Mouse (Mus musculus) B cell, adult 2 months (primary cell): ENCODE data around the gene Uvrag.

ENCODE experiments used
- DNase-seq, 2 experiments: peaks; one replicate each; pipeline ENCODE4 v3.0.0; 2022

Uvrag gene

GRCm38 (mm10) chr7:99140984-99141918, at the start of gene Uvrag:
Gene Uvrag, minus strand, starts transcription at chr7:99141141.
- DNase-seq: peak; percentile 97 to 99

- no peak for DNase-seq
Observed at GRCm38 (mm10) chr7:99189885-99190284, 48.9 kb upstream of the Uvrag start.

DNA sequence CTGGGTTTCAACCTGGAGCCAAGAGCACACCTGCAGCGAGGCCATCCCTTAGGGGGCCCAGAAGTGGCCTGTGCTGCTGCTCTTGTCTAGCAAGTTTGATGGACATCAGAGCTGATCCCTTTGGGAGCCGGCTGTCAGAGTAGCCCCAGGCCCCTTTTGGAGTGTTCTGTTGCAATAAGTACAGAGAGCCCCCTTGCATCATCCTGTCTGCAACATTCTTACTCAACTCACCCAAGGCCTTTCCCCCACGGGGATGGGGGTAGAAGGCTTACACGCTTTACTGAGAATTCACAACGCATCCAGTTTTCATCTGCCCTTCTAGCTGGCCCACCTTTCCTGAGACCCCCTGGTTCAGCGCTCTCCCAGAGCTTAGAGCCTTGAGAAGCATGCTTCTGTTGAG, 47.7 kb upstream of the Uvrag start:
- DNase-seq: no peak

DNA sequence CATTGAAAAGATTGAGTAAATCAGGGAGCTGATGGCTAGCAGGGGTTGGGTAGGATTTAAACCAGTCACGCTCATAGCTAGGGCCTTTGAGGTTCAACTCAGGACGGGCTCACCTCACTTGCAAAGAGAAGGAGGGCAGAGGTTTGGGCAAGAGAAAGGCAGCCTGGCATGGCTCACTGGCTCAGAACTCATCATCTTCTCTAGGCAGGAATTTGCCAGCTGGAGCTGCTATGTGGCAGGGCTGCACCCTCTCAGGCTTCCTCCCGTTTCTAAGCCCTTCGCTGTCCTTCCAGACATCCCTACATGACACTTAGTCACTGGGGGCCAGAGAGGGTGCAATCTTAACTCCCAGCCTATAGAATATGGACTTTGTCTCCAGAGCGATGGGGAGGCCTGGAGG, 46.5 kb upstream of the Uvrag start:
- no peak for DNase-seq

DNA sequence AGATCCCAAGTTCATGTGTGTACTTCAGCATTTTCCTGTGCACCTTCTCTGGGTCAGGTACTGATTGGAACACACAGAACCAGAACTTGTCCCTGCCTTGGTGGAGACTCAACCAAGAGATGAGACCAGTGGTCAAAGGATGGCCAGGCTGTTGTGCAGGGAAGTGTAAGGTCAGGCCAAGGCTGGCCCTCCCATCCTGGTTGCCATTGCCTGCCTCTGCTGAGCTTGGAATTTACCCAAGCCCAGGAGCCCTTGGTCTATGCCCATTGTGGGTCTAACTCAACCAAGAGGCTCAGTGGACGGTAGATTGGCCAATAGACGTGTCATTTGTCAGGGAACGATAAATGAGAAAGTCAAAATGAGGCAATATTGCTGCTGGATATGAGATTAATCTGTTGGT, 44.5 kb upstream of the Uvrag start:
- no peak for DNase-seq

GRCm38 (mm10) chr7:99183751-99184150, 42.8 kb upstream of the Uvrag start:
- peak; percentile 46 to 51 for DNase-seq

DNA sequence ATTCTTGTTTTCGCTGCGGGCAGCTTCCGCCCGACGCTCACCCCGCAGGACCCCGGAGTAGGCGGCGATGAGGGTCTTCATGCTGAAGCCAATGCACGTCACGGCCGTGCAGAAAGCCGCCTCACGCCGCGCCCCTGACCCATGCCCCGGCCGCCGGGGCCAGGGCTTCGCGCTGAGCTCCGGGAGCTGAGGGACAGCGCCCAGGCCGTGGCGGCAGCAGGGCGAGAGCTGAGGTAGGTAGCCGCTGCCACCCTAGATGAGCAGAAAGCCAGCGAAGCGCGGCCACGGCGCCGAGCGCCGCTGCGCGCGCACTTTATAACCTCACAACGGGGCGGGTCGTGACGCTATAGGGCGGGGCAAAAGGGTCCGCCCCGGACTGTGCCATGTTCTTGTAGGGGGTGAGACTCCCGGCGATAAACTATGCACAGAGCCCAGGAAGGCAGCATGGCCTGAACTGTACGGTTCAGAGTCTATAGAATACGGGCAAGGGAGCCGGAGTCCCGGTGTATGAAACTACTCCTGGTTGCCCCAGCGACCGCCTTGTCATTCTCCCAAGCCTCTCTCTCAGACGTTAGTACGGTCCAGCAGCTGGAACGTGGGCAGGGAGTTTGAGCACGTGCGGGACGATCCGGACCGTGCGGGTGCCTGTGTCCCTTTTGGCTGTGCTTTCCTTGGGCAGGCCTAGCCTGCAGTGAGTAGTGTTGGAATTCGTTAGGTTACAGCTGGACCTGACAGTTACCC, 41.7 kb upstream of the Uvrag start, which contains the start of gene Dgat2:
TSS of gene Dgat2 (minus strand) at position 288 of the 741 bp plus-strand sequence.
- DNase-seq: peak; percentile 98 to 99

DNA sequence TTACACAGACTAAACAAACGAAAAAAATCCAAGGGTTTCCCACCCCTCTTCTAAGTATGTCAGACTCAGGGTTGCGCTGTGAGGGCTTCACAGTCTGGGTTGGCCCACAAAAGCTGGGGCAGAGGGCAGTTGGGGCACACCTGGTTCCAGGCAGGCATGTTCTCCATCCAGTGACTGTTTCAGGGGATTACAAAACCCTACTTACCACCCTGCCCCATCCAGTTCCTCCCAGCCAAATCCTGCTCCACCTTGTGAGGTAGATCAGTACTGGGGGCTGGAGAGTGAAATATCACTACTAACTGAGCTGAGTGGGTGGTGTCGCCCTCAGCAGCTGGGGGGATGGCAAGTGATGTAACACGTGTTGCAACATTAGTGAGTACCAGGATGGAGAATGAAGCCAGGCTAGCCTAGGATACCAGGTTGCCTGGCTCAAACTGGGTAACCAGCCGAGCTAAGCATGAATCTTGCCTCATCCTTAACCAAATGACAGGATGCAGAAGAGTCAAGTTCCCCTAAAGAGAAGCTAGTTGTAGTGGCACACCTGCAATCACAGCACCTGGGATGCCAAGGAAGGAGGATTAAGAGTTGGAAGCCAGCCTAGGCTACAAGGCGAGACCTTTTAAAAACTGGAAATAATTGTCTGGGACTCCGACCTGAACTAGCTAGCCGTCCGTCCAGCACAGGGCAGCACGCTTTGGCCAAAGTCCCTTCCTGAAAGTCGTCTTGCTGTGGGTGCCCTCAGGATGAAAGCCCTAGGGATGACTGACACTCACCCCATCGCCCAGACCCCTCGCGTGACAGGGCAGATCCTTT, 40.9 kb upstream of the Uvrag start:
- no peak for DNase-seq

- DNase-seq: no peak
Observed at GRCm38 (mm10) chr7:99180162-99180561, 39.2 kb upstream of the Uvrag start.

DNA sequence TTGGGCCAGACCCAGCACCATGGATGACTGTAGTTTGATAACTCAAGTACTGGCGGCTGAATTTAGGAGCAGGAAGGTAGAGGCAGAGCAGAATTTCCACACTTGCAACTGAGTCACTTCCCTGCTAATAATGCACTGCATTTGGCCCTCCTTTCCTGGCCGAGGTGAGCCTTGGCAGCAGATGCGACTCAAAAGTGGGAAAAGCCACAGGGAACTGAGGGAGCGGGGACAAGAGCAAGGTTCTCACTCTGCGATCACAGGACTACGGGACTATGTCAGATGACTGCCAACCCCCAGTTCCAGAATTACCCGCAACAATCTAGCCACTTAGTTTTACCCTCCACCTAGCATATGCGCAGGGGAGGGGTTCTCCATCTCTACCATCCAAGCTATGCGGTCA, 38.3 kb upstream of the Uvrag start:
- no peak for DNase-seq

DNA sequence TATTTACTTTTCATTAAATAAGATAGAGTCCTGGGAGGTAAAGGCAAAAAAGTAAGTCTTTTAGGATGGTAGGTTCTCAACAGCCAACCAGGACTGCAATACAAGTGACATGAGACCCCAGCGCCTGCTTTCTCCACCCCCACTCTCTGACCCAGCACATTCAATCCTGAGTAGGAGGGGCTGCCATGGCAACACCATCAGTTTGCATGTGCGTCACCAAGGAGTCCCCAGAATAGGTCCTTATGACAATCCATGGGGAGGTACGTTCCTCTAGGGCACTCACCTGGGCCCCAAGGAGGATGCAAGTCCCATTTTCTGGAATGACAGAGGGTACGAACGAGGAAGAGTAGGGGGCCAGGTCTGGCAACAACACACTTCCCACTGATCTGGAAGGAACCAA, 36.4 kb upstream of the Uvrag start:
- no peak for DNase-seq

- no peak for DNase-seq
Observed at GRCm38 (mm10) chr7:99175666-99176065, 34.7 kb upstream of the Uvrag start.

GRCm38 (mm10) chr7:99175118-99175517, 34.2 kb upstream of the Uvrag start:
- DNase-seq: no peak

DNA sequence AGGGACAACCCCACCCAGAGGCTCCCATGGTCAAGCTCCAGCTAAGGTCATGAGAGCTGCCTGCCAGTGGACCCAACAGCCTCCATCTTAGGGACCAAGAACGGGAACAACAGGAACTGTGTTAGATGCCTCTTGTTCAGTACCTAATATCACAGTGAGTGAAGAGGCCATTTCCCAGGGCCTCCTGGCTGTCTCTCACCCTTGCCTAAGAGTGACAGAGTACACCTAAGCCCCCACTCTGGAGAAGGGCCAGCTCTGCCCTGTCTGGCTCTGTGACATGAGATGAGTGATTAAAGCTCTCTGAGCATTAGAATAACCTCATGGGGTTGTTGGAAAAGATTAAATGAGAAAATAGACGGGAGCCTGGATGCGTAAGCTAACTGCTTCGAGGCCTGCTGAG, 33.1 kb upstream of the Uvrag start:
- no peak for DNase-seq

- no peak for DNase-seq
Observed at GRCm38 (mm10) chr7:99172898-99173297, 32.0 kb upstream of the Uvrag start.

GRCm38 (mm10) chr7:99171730-99172463, 31.0 kb upstream of the Uvrag start:
- no peak for DNase-seq

- DNase-seq: no peak
Observed at GRCm38 (mm10) chr7:99170519-99170918, 29.6 kb upstream of the Uvrag start.

DNA sequence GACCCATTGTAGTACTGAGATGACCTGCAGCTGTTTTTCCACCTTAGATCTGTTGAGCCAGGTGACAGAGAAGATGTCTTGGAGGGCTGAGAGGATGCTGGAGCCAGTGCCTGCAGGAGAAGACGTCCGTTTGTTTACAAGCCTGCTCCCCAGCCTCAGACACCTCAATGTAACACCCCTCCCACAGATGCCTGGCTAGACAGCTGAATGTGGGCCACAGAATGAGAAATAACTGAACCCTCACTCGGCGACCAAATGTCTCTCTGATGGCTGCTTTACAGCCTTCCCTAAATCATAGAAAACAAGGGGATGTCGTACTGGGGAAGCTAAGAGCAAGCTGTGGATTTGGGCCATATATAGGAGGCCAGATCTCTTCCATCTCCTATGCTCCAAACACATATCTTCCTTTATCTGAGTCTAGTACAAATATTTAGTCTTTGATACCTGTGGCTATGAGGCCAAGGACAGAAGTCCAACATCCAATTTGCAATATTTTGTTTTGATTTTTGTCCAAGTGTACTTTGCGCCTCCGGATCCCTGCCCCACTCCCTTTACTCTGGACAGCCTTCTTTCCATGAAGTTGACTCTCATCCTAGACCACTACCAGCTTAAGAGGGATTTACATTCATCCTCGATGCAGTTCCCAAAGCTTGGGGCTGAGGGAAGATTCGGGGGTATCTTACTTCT, 28.9 kb upstream of the Uvrag start:
- DNase-seq: no peak

DNA sequence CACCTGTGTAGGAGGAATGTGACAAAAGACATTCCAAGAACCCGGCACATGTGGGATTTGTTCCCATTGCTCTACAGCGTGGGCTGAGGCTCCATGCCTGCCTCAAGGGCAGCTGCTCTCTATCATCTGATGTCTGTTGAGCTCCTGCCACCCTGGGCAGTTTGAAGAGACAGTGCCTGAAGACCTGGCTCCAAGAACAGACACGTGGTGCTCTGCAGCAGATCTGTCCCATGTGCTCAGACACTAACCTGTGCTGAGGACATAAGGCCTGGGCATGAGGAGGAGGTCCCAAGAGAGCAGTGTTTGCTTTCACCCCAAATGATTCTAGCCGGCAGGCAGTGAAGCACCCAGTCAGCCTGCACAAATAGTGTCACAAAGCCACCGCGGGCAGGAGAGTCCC, 27.8 kb upstream of the Uvrag start:
- DNase-seq: no peak

DNA sequence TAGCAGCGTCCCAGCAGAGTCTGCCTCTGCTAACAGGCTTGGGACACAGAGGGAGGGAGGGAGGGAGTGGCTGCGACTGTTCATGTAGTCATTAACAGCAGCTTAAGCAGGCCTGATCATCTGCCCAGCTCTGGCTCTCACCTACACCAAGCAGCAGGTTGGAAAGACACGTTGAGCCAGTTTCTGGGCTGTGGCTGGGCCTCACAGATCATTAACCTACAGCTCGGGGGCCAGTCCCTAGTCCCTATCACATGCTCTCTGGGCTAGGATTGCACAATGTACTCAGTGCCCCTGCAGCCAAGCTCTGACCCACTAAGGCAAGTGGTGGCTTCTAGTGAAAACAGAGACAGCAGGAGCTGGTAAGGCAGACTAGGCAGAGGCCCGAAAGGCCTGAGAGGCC, 27.0 kb upstream of the Uvrag start:
- no peak for DNase-seq

- no peak for DNase-seq
Observed at GRCm38 (mm10) chr7:99166159-99166558, 25.2 kb upstream of the Uvrag start.
